Mouse (Mus musculus) adrenal gland, postnatal 14 days (tissue): Measurements from ENCODE around the gene Dab1. TPM values are rescaled to one million over a fixed set of nuclear protein-coding genes. Genes with fewer than 3 reads are reported as not detected.

Experiments used
- DNase-seq: peaks from one replicate; pipeline ENCODE4 v3.0.0; 2021; ENCODE audit warnings: mixed read lengths
- total RNA-seq: library from RNA; stranded (reverse); gene quantifications from 2 replicates; pipeline ENCODE4 v1.2.3, GENCODE M21; 2021

The Dab1 gene
- total RNA-seq, 1 experiment from 2014 or later = 0.37 TPM

- no peak for DNase-seq
These were observed 765.5 kb downstream of the Dab1 start for GRCm38 (mm10) chr4:104384704-104385103.

GRCm38 (mm10) chr4:104385272-104385671 is 766.1 kb downstream of the Dab1 start:
- DNase-seq = no peak

- DNase-seq = no peak
These were observed 776.4 kb downstream of the Dab1 start for GRCm38 (mm10) chr4:104395515-104395914.

GRCm38 (mm10) chr4:104396095-104396494 is 776.9 kb downstream of the Dab1 start:
- DNase-seq = no peak

- no peak for DNase-seq
These were observed 780.1 kb downstream of the Dab1 start for GRCm38 (mm10) chr4:104399106-104399730.

- DNase-seq = no peak
These were observed 784.9 kb downstream of the Dab1 start for GRCm38 (mm10) chr4:104404099-104404498.

GRCm38 (mm10) chr4:104410922-104411321 is 791.8 kb downstream of the Dab1 start:
- DNase-seq = no peak

GRCm38 (mm10) chr4:104415482-104415881 is 796.3 kb downstream of the Dab1 start:
- DNase-seq = no peak

- no peak for DNase-seq
These were observed 799.2 kb downstream of the Dab1 start for GRCm38 (mm10) chr4:104418354-104418753.

- DNase-seq = no peak
These were observed 802.0 kb downstream of the Dab1 start for GRCm38 (mm10) chr4:104420983-104421680.

GRCm38 (mm10) chr4:104429127-104429526 is 810.0 kb downstream of the Dab1 start:
- no peak for DNase-seq

- DNase-seq = no peak
These were observed 812.2 kb downstream of the Dab1 start for GRCm38 (mm10) chr4:104431231-104431855.

GRCm38 (mm10) chr4:104432150-104432549 is 813.0 kb downstream of the Dab1 start:
- no peak for DNase-seq

- no peak for DNase-seq
These were observed 816.6 kb downstream of the Dab1 start for GRCm38 (mm10) chr4:104435736-104436135.

GRCm38 (mm10) chr4:104436411-104436810 is 817.3 kb downstream of the Dab1 start:
- DNase-seq = no peak

- DNase-seq = no peak
These were observed 819.6 kb downstream of the Dab1 start for GRCm38 (mm10) chr4:104438730-104439129.

GRCm38 (mm10) chr4:104439641-104440040 is 820.5 kb downstream of the Dab1 start:
- no peak for DNase-seq

GRCm38 (mm10) chr4:104442925-104443747 is 824.0 kb downstream of the Dab1 start:
- DNase-seq = no peak

- no peak for DNase-seq
These were observed 824.6 kb downstream of the Dab1 start for GRCm38 (mm10) chr4:104443775-104444174.

- DNase-seq = no peak
These were observed 825.8 kb downstream of the Dab1 start for GRCm38 (mm10) chr4:104444985-104445384.

GRCm38 (mm10) chr4:104448199-104448598 is 829.0 kb downstream of the Dab1 start:
- DNase-seq = no peak

- DNase-seq = no peak
These were observed 831.5 kb downstream of the Dab1 start for GRCm38 (mm10) chr4:104450645-104451044.

GRCm38 (mm10) chr4:104452587-104452986 is 833.4 kb downstream of the Dab1 start:
- no peak for DNase-seq
